Mouse (Mus musculus): ENCODE measurements at regions not wholly inside any gene's neighbourhood (a gene's known extent, or its start where the extent isn't known, plus 50 kb on each side); places are given as distances from the start of the nearest gene placed in this dataset.

GRCm38 (mm10) chr6:58752496-58752895, 78.8 kb upstream of the Herc3 start:
- no peak for ATAC-seq (replicated peaks; ENCODE audit: low FRiP score, poor library complexity, severe bottlenecking)

DNA sequence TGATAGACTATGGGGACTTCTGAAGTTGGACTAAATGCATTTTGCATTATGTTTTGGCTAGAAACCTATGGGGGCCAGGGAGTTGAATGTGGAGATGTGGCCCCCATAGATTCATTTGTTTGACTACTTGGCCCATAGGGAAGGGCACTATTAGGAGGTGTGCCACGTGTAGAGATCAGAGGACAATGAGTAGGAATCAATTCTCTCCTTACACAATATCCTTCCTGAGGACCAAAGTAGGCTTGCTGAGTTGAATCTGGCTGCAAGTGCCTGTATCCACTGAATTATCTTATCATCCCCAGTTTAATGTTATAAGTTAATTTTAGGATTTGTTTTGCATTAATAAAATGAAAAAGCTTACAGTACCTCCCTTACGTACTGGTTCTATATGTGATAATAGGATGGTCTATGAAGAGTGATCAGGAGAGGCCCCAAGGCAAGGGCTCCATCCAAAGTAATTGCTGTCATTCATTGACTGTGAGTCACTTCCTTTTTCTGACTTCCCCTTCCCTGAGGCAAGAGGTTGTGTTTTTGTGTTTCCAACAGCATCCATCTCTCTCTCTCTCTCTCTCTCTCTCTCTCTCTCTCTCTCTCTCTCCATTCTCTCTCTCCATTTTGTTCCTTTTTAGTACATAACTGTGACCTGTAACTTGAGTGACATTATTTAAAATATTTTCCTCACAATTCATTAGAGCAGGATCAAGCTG, 74.8 kb upstream of the Herc3 start:
- ATAC-seq (replicated peaks; ENCODE audit: low FRiP score, poor library complexity, severe bottlenecking), result no peak

GRCm38 (mm10) chr6:58757339-58757738, 73.9 kb upstream of the Herc3 start:
- ATAC-seq (replicated peaks; ENCODE audit: low FRiP score, poor library complexity, severe bottlenecking), result no peak

DNA sequence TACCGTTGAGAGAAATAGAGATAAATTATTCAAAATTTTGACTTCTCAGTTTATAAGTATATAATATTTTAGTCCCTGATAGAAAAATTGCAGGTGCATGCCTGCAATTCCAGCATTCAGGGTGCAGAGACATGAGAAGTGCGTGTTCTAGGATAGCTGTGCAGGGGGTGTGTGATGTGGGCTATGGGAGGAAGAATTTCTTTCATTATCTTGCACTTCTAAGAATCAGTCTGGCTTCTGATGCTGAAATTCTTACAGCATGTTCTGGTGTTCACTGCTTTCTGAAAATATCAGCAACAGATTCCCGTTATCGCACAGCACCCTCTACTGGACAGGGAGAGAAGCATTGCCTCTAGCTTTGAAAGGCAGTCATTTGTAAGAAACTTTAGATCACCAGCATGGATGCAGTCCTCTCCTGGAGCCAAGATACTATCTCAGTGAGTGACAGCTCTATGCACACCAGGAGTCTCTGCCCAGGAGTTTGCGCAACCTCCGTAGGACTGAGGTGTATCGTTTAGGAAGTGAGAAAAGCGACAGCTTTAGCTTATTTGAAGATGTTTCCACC, 60.5 kb upstream of the Herc3 start:
- peak; percentile 75 for ATAC-seq (replicated peaks; ENCODE audit: low FRiP score, poor library complexity, severe bottlenecking)

DNA sequence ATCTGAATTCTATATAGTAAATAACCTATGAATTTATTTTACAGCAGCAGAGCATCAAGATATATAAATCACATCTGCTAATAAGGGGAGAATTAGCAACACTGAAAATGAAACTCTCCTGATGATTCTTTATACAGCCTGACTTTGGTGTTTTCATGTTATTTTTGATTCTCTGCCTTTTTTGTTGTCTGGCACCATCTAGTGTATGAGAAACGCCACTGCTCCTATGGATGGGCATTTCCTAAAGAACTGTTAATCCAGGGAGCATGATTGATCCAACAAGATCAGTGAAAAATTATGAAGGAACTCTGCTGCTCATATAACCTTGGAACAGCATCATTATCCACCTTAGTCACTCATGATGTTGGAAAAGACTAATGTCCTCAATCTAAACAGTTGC, 59.3 kb upstream of the Herc3 start:
- ATAC-seq (replicated peaks; ENCODE audit: low FRiP score, poor library complexity, severe bottlenecking), result no peak

Measured in erythroblast, adult 5-6 weeks (primary cell).